Mouse (Mus musculus) lung, adult 2 months (tissue): ENCODE data around the gene Dpysl5.

Experiments
- CTCF ChIP-seq: fragments of 200-500 bp; IDR thresholded peaks from 2 replicates; pipeline ENCODE4 v1.5.1; 2011; ENCODE audit warnings: mild to moderate bottlenecking, low read length, control low read depth; ENCODE audit not compliant: insufficient read depth
- POLR2A ChIP-seq: fragments of 200-500 bp; IDR thresholded peaks from 2 replicates; pipeline ENCODE4 v1.6.1; 2011; ENCODE audit warnings: low read depth, mild to moderate bottlenecking, control low read depth, low read length, borderline replicate concordance; ENCODE audit errors: extremely low read depth

DNA sequence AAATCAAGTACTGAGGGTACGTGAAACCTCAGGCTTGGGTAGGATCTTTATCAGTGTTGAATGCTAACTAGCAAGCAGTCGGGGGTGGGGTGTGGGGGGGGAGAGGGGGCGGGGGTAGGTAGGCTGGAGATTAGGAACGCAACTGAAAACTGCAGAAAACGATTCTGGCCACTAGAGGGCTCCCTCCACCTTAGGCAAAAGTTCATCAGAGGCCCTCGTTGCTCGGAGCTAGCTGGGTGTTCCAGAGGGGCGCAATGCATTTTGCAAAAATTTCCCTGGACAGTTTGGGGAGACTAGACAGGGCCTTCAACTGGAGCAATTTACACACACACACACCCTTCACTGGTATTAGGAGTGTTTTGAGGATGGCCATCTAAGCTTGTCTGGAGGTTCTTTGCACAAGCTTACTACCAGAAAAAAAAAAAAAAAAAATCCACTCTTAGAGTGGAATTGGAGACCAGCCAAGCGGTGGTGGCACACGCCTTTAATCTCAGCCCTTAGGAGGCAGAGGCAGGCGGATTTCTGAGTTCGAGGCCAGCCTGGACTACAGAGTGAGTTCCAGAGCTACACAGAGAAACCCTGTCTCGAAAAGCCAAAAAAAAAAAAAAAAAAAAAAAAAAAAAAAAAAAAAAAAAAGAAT lies 1.5 kb upstream of the Dpysl5 start:
- TF ChIP-seq CTCF (peak; percentile 91), POLR2A (no peak)
